Mouse (Mus musculus) embryonic facial prominence, embryonic 10.5 days (tissue): Measurements from ENCODE around the gene Hoxc5. TPM values are rescaled to one million over a fixed set of nuclear protein-coding genes. Genes with fewer than 3 reads are reported as not detected.

ENCODE experiments used
- DNase-seq: peaks from one replicate; pipeline ENCODE4 v3.0.0-alpha.2; 2017; ENCODE audit warnings: low spot score
- H3K27ac ChIP-seq: fragments of 300-500 bp; sonication (generic); replicated peaks from 2 replicates; pipeline ENCODE4 v1.5.1; 2016; ENCODE audit warnings: mild to moderate bottlenecking
- H3K27me3 ChIP-seq: fragments of 300-500 bp; sonication (generic); replicated peaks from 2 replicates; pipeline ENCODE4 v1.6.1; 2016; ENCODE audit warnings: low read depth, mild to moderate bottlenecking; ENCODE audit not compliant: poor library complexity, severe bottlenecking
- H3K36me3 ChIP-seq: fragments of 300-500 bp; sonication (generic); replicated peaks from 2 replicates; pipeline ENCODE4 v1.6.1; 2016; ENCODE audit warnings: mild to moderate bottlenecking, moderate library complexity
- H3K4me1 ChIP-seq: fragments of 300-500 bp; sonication (generic); 2 replicates; pipeline ENCODE4 v1.6.1; 2016
- H3K4me3 ChIP-seq: fragments of 300-500 bp; sonication (generic); 2 replicates; pipeline ENCODE4 v1.5.1; 2016; ENCODE audit warnings: mild to moderate bottlenecking, moderate library complexity
- H3K9me3 ChIP-seq: fragments of 300-500 bp; sonication (generic); 2 replicates; pipeline ENCODE4 v1.6.1; 2016; ENCODE audit warnings: mild to moderate bottlenecking
- WGBS: fragments of 180-500 bp; shearing (Covaris S2); methylation state at CpG from one replicate; pipeline ENCODE4 v1.1.7; 2016; 5-methylcytosine and 5-hydroxymethylcytosine counted together
- polyA plus RNA-seq: library from polyadenylated mRNA; unstranded; fragments of >200 nt; fragmentation: Nextera tagmentation; extraction: Ambion mirVana; gene quantifications from 2 replicates; pipeline ENCODE4 v1.2.1, GENCODE M21; 2016

The Hoxc5 gene
- polyA plus RNA-seq, 1 experiment from 2014 or later: 0.07 TPM

GRCm38 (mm10) chr15:102934438-102934837 is 32.8 kb upstream of the Hoxc5 start:
- Histone ChIP-seq H3K9me3 (no peaks in the 10 kb centered on the region), H3K27me3 (peaks cover 100% of the 10 kb centered on the region), H3K4me1 (no peaks in the 10 kb centered on the region; the same call in 1 of the 2 replicates), H3K36me3 (no peaks in the 10 kb centered on the region), H3K27ac (no peak overlapping the region), H3K4me3 (no peak overlapping the region)
- WGBS: under 1% methylated on average over 12 of the region's 12 CpGs
- no peak for DNase-seq

- DNase-seq: peak; percentile 68
- no peaks in the 10 kb centered on the region for H3K36me3 ChIP-seq
- H3K9me3 ChIP-seq: no peaks in the 10 kb centered on the region
- WGBS: under 1% methylated on average over 27 of the region's 27 CpGs
- H3K4me1 ChIP-seq: no peaks in the 10 kb centered on the region; the same call in 1 of the 2 replicates
- no peak overlapping the region for H3K27ac ChIP-seq
- H3K4me3 ChIP-seq: no peak overlapping the region
- peaks cover 100% of the 10 kb centered on the region for H3K27me3 ChIP-seq
Observed at GRCm38 (mm10) chr15:102934897-102935296, 32.3 kb upstream of the Hoxc5 start.

- Histone ChIP-seq H3K4me3 (no peak within 1 kb of the TSS), H3K4me1 (no peaks in the 10 kb centered on the region; the same call in 1 of the 2 replicates), H3K27me3 (peaks cover 100% of the 10 kb centered on the region), H3K9me3 (no peaks in the 10 kb centered on the region), H3K27ac (no peak within 1 kb of the TSS), H3K36me3 (no peaks in the 10 kb centered on the region)
- 1% methylated on average over 31 of the region's 31 CpGs for WGBS
- peak; percentile 60 for DNase-seq
Observed at GRCm38 (mm10) chr15:102936279-102936972, 30.8 kb upstream of the Hoxc5 start, which contains the start of gene Hoxc12. TSS of gene Hoxc12 (plus strand) at chr15:102936757.

- H3K4me3 ChIP-seq: no peak overlapping the region
- no peaks in the 10 kb centered on the region for H3K36me3 ChIP-seq
- DNase-seq: peak; percentile 58
- under 1% methylated on average over 50 of the region's 50 CpGs for WGBS
- peaks cover 100% of the 10 kb centered on the region for H3K27me3 ChIP-seq
- no peak overlapping the region for H3K27ac ChIP-seq
- no peaks in the 10 kb centered on the region for H3K9me3 ChIP-seq
- H3K4me1 ChIP-seq: no peaks in the 10 kb centered on the region; the same call in 1 of the 2 replicates
Observed at GRCm38 (mm10) chr15:102937036-102937666, 30.1 kb upstream of the Hoxc5 start.

GRCm38 (mm10) chr15:102939256-102940155 is 27.7 kb upstream of the Hoxc5 start:
- no peaks in the 10 kb centered on the region for H3K9me3 ChIP-seq
- no peaks in the 10 kb centered on the region for H3K36me3 ChIP-seq
- H3K27ac ChIP-seq: no peak overlapping the region
- H3K4me3 ChIP-seq: no peak overlapping the region
- WGBS: under 1% methylated on average over 34 of the region's 34 CpGs
- H3K27me3 ChIP-seq: peaks cover 100% of the 10 kb centered on the region
- H3K4me1 ChIP-seq: peaks cover 4% of the 10 kb centered on the region; the same call in 1 of the 2 replicates
- DNase-seq: no peak

- Histone ChIP-seq H3K27ac (no peak overlapping the region), H3K36me3 (no peaks in the 10 kb centered on the region), H3K4me3 (peak overlapping the region; percentile 31; the same call in 1 of the 2 replicates), H3K9me3 (no peaks in the 10 kb centered on the region), H3K4me1 (peaks cover 4% of the 10 kb centered on the region; the same call in 1 of the 2 replicates), H3K27me3 (peaks cover 100% of the 10 kb centered on the region)
- WGBS: under 1% methylated on average over 52 of the region's 53 CpGs
- peak; percentile 53 for DNase-seq
Observed at GRCm38 (mm10) chr15:102942739-102943467, 24.3 kb upstream of the Hoxc5 start.

- Histone ChIP-seq H3K4me1 (peaks cover 4% of the 10 kb centered on the region; the same call in 1 of the 2 replicates), H3K36me3 (no peaks in the 10 kb centered on the region), H3K4me3 (no peak overlapping the region), H3K27me3 (peaks cover 100% of the 10 kb centered on the region), H3K27ac (no peak overlapping the region), H3K9me3 (no peaks in the 10 kb centered on the region)
- peak; percentile 65 for DNase-seq
- WGBS: 2% methylated on average over 5 of the region's 5 CpGs
Observed at GRCm38 (mm10) chr15:102943468-102943813, 23.8 kb upstream of the Hoxc5 start.

- no peak overlapping the region for H3K27ac ChIP-seq
- 8% methylated on average over 22 of the region's 22 CpGs for WGBS
- H3K36me3 ChIP-seq: no peaks in the 10 kb centered on the region
- no peak overlapping the region for H3K4me3 ChIP-seq
- peaks cover 100% of the 10 kb centered on the region for H3K27me3 ChIP-seq
- peaks cover 4% of the 10 kb centered on the region; the same call in 1 of the 2 replicates for H3K4me1 ChIP-seq
- no peak for DNase-seq
- no peaks in the 10 kb centered on the region for H3K9me3 ChIP-seq
Observed at GRCm38 (mm10) chr15:102945185-102946077, 21.8 kb upstream of the Hoxc5 start.

GRCm38 (mm10) chr15:102947276-102947675 is 20.0 kb upstream of the Hoxc5 start:
- Histone ChIP-seq H3K36me3 (no peaks in the 10 kb centered on the region), H3K27ac (no peak overlapping the region), H3K4me3 (no peak overlapping the region), H3K27me3 (peaks cover 100% of the 10 kb centered on the region), H3K4me1 (peaks cover 4% of the 10 kb centered on the region; the same call in 1 of the 2 replicates), H3K9me3 (no peaks in the 10 kb centered on the region)
- 2% methylated on average over 9 of the region's 9 CpGs for WGBS
- no peak for DNase-seq

GRCm38 (mm10) chr15:102948842-102949241 is 18.4 kb upstream of the Hoxc5 start:
- DNase-seq: no peak

GRCm38 (mm10) chr15:102949696-102950095 is 17.5 kb upstream of the Hoxc5 start:
- H3K27ac ChIP-seq: no peak overlapping the region
- no peaks in the 10 kb centered on the region for H3K36me3 ChIP-seq
- no peaks in the 10 kb centered on the region for H3K9me3 ChIP-seq
- peaks cover 100% of the 10 kb centered on the region for H3K27me3 ChIP-seq
- DNase-seq: peak; percentile 49
- under 1% methylated on average over 20 of the region's 20 CpGs for WGBS
- no peak overlapping the region for H3K4me3 ChIP-seq
- H3K4me1 ChIP-seq: peaks cover 2% of the 10 kb centered on the region; the same call in 1 of the 2 replicates

More at GRCm38 (mm10) chr15:102948842-102949241, 18.4 kb upstream of the Hoxc5 start:
- Histone ChIP-seq H3K27me3 (peaks cover 100% of the 10 kb centered on the region), H3K4me1 (no peaks in the 10 kb centered on the region), H3K36me3 (no peaks in the 10 kb centered on the region), H3K9me3 (no peaks in the 10 kb centered on the region), H3K27ac (no peak overlapping the region), H3K4me3 (no peak overlapping the region)
- 10% methylated on average over 2 of the region's 2 CpGs for WGBS
